Mouse (Mus musculus): Measurements from ENCODE around the gene Mroh7. TPM values are rescaled to one million over a fixed set of nuclear protein-coding genes. Genes with fewer than 3 reads are reported as not detected.

The Mroh7 gene
- polyA plus RNA-seq, 1 experiment from 2014 or later: 0.01 TPM

DNA sequence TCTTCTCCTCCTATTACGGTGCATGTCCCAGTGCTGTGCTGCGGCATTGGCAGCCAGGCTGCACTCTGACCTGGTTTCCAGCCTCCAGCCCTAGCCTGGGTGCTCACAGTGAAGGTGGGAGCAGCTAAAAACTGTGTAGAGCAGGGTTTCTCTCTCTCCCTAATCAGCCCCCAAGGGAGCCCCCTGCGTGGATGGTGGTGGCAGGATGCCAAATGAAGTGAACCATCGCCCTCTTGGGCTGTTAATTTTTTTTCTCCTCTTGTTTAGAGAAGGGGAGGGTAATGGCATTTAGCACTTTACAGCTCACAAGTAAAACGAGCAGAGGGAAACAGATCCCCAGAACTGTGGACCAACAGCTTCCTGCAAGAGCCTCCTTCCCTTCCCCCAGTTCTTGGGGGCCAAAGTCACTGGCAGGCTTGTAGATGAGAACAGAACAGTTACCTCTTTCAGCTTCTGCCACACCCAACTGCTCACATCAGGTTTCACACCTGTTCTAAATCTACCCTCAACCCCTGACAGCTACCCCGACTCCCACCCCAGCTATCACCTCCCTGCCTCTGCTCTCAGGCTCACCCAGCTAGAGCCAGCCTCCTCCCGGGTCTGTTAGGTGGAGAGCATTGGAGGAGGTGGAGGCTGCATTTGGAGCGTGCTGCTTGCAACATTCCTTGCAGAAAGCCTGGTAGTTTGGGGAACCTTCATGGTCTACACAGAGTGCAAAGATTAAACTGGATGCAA is 87.1 kb downstream of the Mroh7 start:
- ChIA-PET CTCF (interaction anchor here (0.8 to 1.7 kb wide), 3 partner anchors 11 to 29 kb away, joined by 3 to 6 read pairs (median 3); no protein-coding TSS in a partner anchor), POLR2A (no interaction called here)
- in situ Hi-C loops (cut with MboI; ENCODE audit: low pct_unique_long_range_greater_than_20kb): no loop called here
- no peak for DNase-seq (ENCODE audit: low read depth, low spot score)
- TF ChIP-seq CTCF (IDR thresholded peaks at IDR 0.05): no peak
- peak; percentile 60 for ATAC-seq
- no peaks in the 10 kb centered on the region for H3K27me3 ChIP-seq

DNA sequence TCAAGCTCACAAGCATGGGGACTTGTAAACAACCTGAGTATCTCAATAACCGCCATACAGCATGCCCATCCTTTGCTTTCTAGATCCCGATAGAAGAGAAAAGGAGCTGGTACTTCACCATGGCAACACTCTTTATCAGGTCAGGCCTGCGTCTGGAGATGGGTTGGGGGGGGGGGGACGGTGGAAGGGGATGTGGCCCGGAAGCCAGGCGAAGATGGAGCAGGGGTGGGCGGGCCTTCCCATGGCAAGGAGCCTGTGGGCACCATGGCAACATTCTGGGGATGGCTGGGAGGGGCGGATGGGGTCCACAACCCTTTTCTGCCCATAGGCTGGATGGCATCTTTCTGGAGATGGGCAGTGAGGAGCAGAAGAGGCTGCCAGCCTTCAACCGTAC is 96.6 kb downstream of the Mroh7 start:
- TF ChIP-seq CTCF (IDR thresholded peaks at IDR 0.05): no peak
- no peaks in the 10 kb centered on the region for H3K27me3 ChIP-seq
- ChIA-PET CTCF (interaction anchor here (5.4 kb wide), 1 partner anchor 14 kb away, joined by 44 read pairs; the partner anchor contains the start of gene Pars2), POLR2A (no interaction called here)
- in situ Hi-C loops (cut with MboI; ENCODE audit: low pct_unique_long_range_greater_than_20kb): loop anchor here (5.0 to 10.0 kb wide), 2 partner anchors 73 to 531 kb away; no protein-coding TSS in a partner anchor
- DNase-seq (ENCODE audit: low read depth, low spot score) (no peak), ATAC-seq (no peak)

DNA sequence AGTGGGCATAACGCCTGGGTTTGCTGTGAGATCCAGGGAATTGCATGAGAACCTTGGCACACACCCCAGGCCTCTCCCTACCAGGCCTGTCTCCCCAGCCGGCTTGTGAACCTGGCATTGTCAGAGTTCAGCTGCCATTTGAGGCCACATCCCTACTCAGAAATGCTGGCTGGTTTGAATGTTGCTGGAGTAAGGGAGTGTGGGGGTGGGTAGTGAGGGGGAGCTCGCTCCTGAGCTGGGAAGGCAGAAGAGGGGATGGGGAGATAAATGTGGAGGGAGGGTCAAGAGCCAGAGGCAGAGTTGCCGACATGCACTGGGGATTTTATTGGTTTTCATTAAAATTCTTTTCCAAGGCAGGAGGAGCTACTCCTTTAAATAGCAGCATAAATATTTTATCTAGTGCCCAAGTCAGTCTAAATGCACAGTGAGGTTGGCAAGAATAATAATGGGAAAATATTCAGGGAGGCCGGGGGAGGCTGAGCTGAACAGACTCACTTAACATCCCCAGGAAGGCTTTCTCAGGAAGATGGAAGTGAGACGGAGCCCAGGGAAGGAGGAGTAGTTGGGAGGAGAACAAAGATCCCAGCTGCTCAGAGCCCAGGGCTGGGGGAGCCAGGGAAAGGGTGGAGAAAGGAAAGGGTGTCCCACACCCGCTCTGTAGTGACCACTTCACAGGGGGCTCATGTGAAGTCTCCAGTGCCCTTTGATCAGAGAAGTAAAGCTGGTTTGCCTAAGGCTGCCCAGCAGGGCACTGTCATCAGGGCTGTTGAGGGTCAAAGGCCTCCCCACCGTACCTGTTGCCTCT is 97.2 kb downstream of the Mroh7 start:
- DNase-seq (ENCODE audit: low read depth, low spot score): no peak
- CTCF ChIA-PET: interaction anchor here (0.9 to 5.4 kb wide), 3 partner anchors 11 to 76 kb away, joined by 3 to 44 read pairs (median 3); partner anchors contain the start of gene Pars2
- peak; percentile 15 for ATAC-seq
- POLR2A ChIA-PET: no interaction called here
- no peaks in the 10 kb centered on the region for H3K27me3 ChIP-seq
- TF ChIP-seq CTCF (IDR thresholded peaks at IDR 0.05): no peak
- in situ Hi-C loops (cut with MboI; ENCODE audit: low pct_unique_long_range_greater_than_20kb): loop anchor here (5.0 to 10.0 kb wide), 2 partner anchors 74 to 531 kb away; no protein-coding TSS in a partner anchor

DNA sequence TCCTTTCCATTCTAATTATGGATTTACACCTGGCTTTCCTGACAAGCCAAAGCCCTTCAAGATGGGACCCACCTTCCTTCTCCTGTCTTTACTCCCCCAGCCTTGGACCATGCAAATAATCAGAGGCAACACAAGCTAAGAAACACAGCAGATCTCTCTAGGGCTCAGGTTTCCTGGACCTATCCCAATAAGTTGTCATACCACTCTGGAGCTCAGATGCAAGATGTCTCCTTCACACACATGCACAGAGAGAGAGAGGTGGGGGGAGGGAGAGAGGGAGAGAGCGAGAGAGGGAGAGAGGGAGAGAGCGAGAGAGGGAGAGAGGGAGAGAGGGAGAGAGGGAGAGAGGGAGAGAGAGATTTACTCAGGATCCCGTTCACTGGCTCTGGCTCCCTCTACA is 98.4 kb downstream of the Mroh7 start:
- no peaks in the 10 kb centered on the region for H3K27me3 ChIP-seq
- DNase-seq (ENCODE audit: low read depth, low spot score): no peak
- in situ Hi-C loops (cut with MboI; ENCODE audit: low pct_unique_long_range_greater_than_20kb): loop anchor here (5.0 to 10.0 kb wide), 2 partner anchors 75 to 532 kb away; no protein-coding TSS in a partner anchor
- ChIA-PET POLR2A (no interaction called here), CTCF (interaction anchor here (0.9 to 5.4 kb wide), 4 partner anchors 12 to 77 kb away, joined by 3 to 44 read pairs (median 4); partner anchors contain the start of gene Pars2)
- TF ChIP-seq CTCF (IDR thresholded peaks at IDR 0.05): no peak
- ATAC-seq: no peak

Other genes with a start within 250 kb of the Mroh7 start
- gene Bsnd, start 238.6 kb downstream of the Mroh7 start, polyA plus RNA-seq (2021): 0.65 TPM
- gene Dhcr24, start 169.9 kb downstream of the Mroh7 start, polyA plus RNA-seq (2021): 17.7 TPM
- not detected for gene Lexm, start 113.7 kb downstream of the Mroh7 start, polyA plus RNA-seq (2021)
- gene Ttc22, start 108.5 kb downstream of the Mroh7 start, polyA plus RNA-seq (2021): 0.72 TPM
- 5.8 TPM for gene Pars2, start 79.9 kb downstream of the Mroh7 start, polyA plus RNA-seq (2021)
- 20.5 TPM for gene Ttc4, start 52.0 kb downstream of the Mroh7 start, polyA plus RNA-seq (2021)
- gene Fam151a, start 3.0 kb upstream of the Mroh7 start, polyA plus RNA-seq (2021): not detected
- 0.23 TPM for gene Acot11, start 74.1 kb upstream of the Mroh7 start, polyA plus RNA-seq (2021)
- 64.7 TPM for gene Ssbp3, start 179.8 kb upstream of the Mroh7 start, polyA plus RNA-seq (2021)